Mouse (Mus musculus): ENCODE data around the gene Ankrd37.

Ankrd37 gene

GRCm38 (mm10) chr8:46005596-46005995 is at the start of gene Ankrd37:
Gene Ankrd37 (minus strand): TSS chr8:46005707.
- DNase-seq, result no peak

DNA sequence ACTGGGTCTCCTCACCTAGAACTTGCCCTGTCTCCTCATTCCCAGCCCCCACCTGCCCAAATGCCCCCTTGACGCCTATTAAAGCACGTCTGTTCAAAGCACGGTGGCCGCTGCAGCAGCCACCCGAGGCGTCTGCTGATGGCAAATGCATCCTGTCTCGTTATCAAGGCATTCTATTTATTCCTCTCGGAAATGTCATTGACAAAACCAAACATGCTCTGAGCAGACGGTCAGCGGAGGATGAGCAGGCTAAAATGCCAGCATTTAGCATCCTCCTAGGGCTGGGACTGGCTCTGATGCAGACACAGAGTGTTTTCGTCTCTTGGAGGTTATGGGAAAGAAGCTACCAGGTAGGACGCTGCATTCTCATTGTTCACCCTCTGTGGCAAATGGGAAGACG is 34.8 kb upstream of the Ankrd37 start:
- DNase-seq, result no peak

DNA sequence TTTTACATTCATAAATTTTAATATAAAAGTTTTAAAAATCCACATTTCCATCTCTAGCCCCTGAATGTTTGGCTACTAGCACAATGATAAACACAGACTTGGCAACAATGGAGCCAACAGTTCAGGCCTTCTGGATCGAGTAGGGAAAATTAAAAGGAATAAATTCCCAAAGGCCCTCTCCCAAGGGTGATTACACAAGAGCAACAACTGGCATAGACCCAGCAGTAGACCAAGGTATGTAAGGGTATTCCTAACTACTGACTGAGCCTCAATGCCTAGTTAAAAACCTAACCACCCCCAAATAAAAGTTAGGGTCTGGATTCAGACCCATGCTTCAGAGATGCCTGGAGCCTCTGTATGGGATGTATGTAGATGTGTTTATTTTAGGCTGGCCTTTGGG is 34.2 kb upstream of the Ankrd37 start:
- peak; percentile 35 for DNase-seq

DNA sequence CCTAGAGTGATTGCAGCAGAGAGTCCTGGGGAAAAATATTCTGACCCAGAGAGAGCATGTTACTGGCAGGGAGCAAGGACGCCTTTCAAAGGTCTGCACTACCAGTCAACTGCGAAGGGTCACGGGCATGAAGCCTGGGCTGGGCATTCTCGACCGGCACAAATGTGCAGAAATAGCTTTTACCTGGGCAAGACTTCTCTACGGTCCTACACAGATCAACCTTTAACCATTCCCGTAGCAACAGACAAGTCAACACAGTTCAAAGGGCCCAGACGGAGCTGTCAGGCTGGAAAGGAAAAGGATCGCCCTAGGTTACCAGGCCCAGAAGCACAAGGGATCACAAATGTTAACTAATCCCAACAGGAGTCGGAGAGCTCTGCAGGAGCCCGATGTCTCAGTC is 30.7 kb upstream of the Ankrd37 start:
- DNase-seq, result no peak

GRCm38 (mm10) chr8:46024392-46024791 is 18.9 kb upstream of the Ankrd37 start:
- peak; percentile 60 for DNase-seq

DNA sequence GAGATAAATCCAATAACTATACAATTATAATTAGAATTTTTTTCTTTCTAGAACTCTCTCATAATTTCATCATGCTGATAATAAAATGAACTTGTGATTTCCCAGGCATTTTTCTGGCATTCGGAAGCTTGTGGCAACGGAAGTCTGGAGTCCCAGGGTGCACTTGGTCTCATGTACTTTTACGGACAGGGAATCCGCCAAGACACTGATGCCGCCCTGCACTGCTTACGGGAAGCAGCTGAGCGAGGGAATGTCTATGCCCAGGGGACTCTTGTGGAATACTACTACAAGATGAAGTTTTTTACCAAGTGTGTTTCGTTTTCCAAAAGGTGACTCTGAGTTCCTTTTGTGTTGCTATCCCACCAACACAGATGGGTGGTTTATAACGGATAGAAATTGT is 17.3 kb upstream of the Ankrd37 start:
- no peak for DNase-seq

GRCm38 (mm10) chr8:46022203-46022602 is 16.7 kb upstream of the Ankrd37 start:
- no peak for DNase-seq

GRCm38 (mm10) chr8:46010746-46011680 is 5.5 kb upstream of the Ankrd37 start:
- peak; percentile 35 for DNase-seq

- no peak for DNase-seq
These were observed 4.8 kb upstream of the Ankrd37 start for GRCm38 (mm10) chr8:46010306-46010705.

GRCm38 (mm10) chr8:46007050-46007672 is 1.7 kb upstream of the Ankrd37 start:
- DNase-seq, result no peak

DNA sequence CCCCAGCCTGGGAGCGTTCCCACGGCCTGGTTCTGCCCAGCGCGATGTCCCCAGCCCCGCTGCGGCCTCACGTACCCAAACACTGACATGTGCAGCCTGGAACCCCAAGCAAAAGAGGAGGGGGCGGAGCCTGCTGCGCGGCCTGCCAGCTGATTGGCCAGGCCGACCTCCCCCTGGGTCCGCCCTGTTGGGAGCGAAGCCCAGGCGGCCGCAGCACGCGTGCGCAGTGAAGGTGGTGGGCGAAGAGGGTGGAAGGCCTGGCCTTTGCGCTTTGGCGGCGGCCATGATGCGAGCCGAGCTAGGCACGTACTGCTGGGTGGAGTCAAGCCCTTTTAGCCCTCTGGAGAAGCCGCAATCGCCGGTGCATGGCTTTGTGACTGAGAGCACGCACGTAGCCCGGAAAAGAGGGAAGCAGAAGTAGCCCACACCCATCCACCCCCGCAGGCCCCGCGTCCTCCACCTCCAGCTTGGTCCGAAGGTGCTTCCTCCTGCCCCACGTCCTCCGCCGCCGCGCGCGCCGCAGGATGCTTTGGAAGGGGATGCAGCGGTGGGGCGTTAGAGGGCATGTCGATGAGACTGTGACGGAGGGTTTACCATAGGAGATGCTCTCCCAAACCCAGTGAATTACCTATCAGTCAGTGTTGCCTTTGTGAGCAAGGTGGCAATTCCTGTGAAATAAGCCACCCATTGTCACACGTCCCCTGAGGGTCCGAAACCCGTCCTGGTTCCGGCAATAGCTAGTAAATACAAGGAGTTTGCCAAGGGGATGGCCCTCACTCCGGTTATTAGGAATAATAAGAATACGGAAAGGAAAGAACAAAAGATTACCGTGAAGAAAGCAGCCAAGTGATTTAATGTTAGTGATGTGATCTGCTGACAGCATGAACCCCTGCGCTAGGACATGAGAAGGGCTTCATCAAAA is 5.5 kb downstream of the Ankrd37 start:
- DNase-seq, result peak; percentile 99

GRCm38 (mm10) chr8:45999138-45999783 is 6.2 kb downstream of the Ankrd37 start, which contains the start of gene Lrp2bp:
Gene Lrp2bp (plus strand): TSS chr8:45999303.
- peak; percentile 23 for DNase-seq

DNA sequence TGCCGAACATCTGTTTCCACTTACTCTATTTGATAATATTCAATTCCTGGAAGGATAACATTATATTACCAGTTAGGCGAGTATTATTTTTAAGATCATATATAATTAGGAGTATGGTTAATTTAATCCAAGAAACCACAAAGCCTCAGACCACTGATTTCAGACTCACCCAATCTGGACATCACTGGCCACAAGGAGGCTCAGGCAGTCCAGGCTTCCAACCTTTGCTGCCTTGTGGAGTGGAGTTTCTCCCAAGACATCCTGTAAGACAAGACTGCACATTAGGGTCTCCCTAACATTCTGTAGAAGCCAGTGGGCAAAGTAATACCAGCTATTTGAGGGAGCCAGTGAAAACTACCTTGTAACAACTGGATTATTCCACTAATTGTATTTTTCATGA is 7.3 kb downstream of the Ankrd37 start:
- no peak for DNase-seq

- no peak for DNase-seq
These were observed 9.9 kb downstream of the Ankrd37 start for GRCm38 (mm10) chr8:45995576-45995975.

DNA sequence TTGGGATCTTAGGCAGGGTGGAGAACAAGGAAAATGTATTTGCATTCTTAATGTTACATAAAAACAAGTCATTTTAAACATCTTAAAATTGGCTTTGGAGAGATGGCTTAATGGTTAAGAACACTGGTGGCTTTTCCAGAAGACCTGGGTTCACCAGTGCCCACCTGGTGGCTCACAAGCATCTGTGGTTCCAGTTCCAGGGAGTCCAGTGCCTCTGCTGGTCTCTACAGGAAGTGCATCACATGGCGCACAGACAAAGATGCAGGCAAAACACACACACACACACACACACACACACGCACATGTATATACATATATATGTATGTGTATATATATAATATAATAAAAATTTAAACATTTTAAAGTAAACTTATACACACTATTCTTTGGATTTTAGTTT is 11.4 kb downstream of the Ankrd37 start:
- DNase-seq, result no peak

GRCm38 (mm10) chr8:45990631-45991310 is 14.7 kb downstream of the Ankrd37 start:
- DNase-seq, result no peak

- DNase-seq, result no peak
These were observed 17.3 kb downstream of the Ankrd37 start for GRCm38 (mm10) chr8:45988189-45988588.

- no peak for DNase-seq
These were observed 18.8 kb downstream of the Ankrd37 start for GRCm38 (mm10) chr8:45986665-45987064.

DNA sequence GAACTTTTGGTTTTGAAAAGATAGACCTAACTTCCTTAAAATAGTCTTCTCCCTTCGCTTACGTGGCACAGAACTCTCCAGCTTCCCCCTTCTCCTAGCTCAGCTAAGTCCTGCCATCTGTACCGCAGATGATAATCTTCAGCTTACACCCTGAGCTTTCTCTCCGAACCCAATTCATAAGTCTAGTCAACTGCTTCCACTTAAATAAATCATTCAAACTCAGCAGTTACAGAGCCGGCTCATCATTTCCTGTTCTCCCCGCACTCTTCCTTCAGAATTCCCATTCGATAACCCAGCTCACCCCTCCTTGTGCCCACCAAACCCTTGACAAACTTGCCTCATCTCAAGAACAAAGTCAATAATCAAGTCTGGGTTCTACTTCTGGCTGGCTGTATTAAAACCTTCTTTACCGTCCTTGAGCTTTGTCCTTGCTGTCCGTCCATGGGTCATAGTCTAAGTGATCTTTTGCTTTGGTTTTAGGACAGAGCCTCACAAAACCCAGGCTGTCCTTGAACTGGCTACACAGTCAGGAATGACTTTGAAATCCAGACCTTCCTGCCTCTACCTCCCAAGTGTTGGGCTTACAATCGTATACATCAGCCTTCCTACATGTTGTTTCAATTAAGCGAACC is 29.6 kb downstream of the Ankrd37 start:
- DNase-seq, result no peak

- DNase-seq, result peak; percentile 98
These were observed 30.2 kb downstream of the Ankrd37 start, which contains the start of the genes 1700029J07Rik and Ufsp2 for GRCm38 (mm10) chr8:45975126-45975836. Gene 1700029J07Rik (minus strand): TSS chr8:45975252. Gene Ufsp2 (plus strand): TSS chr8:45975528.
